Mouse (Mus musculus) neural tube, embryonic 12.5 days (tissue): Measurements from ENCODE around the gene Tgif2. TPM values are rescaled to one million over a fixed set of nuclear protein-coding genes. Genes with fewer than 3 reads are reported as not detected.
"Not testable (repeated sequence)": the region's sequence is repeated elsewhere in the genome, so short reads cannot be mapped to it uniquely, and the experiment has no call there.

Source experiments
- ATAC-seq: fragments of 200-750 bp; cut with Nextera tagmentation; 2 replicates; pipeline ENCODE4 v1.8.0; 2017; ENCODE audit warnings: low read depth, mild to moderate bottlenecking, moderate TSS enrichment, moderate library complexity; ENCODE audit not compliant: low FRiP score
- H3K27ac ChIP-seq: fragments of 300-500 bp; sonication (generic); 2 replicates; pipeline ENCODE4 v1.5.1; 2016
- H3K27me3 ChIP-seq: fragments of 300-500 bp; sonication (generic); replicated peaks from 2 replicates; pipeline ENCODE4 v1.6.1; 2016; ENCODE audit warnings: mild to moderate bottlenecking
- H3K36me3 ChIP-seq: fragments of 300-500 bp; sonication (generic); 2 replicates; pipeline ENCODE4 v1.6.1; 2016; ENCODE audit warnings: mild to moderate bottlenecking
- H3K4me1 ChIP-seq: fragments of 300-500 bp; sonication (generic); 2 replicates; pipeline ENCODE4 v1.6.1; 2016
- H3K4me2 ChIP-seq: fragments of 300-500 bp; sonication (generic); replicated peaks from 2 replicates; pipeline ENCODE4 v1.6.1; 2016; ENCODE audit warnings: mild to moderate bottlenecking
- H3K4me3 ChIP-seq: fragments of 300-500 bp; sonication (generic); 2 replicates; pipeline ENCODE4 v1.5.1; 2016
- H3K9ac ChIP-seq: fragments of 300-500 bp; sonication (generic); 2 replicates; pipeline ENCODE4 v1.6.1; 2016; ENCODE audit warnings: mild to moderate bottlenecking
- H3K9me3 ChIP-seq: fragments of 300-500 bp; sonication (generic); 2 replicates; pipeline ENCODE4 v1.6.1; 2016; ENCODE audit warnings: mild to moderate bottlenecking
- WGBS: fragments of 180-500 bp; shearing (Covaris S2); methylation state at CpG from one replicate; pipeline ENCODE4 v1.1.7; 2016; 5-methylcytosine and 5-hydroxymethylcytosine counted together
- polyA plus RNA-seq: library from polyadenylated mRNA; unstranded; fragments of >200 nt; fragmentation: Nextera tagmentation; extraction: Ambion mirVana; gene quantifications from 2 replicates; pipeline ENCODE4 v1.2.1, GENCODE M21; 2016

Tgif2 gene
- polyA plus RNA-seq, 1 experiment from 2014 or later: 61.7 TPM

GRCm38 (mm10) chr2:156901344-156901743 lies 61.5 kb downstream of the Tgif2 start:
- Histone ChIP-seq H3K27ac (no peak overlapping the region), H3K9ac (no peak overlapping the region), H3K4me1 (no peaks in the 10 kb centered on the region), H3K4me2 (no peak overlapping the region), H3K9me3 (no peaks in the 10 kb centered on the region), H3K36me3 (no peaks in the 10 kb centered on the region), H3K27me3 (no peaks in the 10 kb centered on the region), H3K4me3 (no peak overlapping the region)
- 56% methylated on average over 2 of the region's 2 CpGs for WGBS
- ATAC-seq: no peak

- Histone ChIP-seq H3K9ac (no peak overlapping the region), H3K36me3 (no peaks in the 10 kb centered on the region), H3K4me2 (no peak overlapping the region), H3K27me3 (no peaks in the 10 kb centered on the region), H3K4me3 (no peak overlapping the region), H3K9me3 (no peaks in the 10 kb centered on the region), H3K27ac (no peak overlapping the region), H3K4me1 (no peaks in the 10 kb centered on the region)
- ATAC-seq: no peak
- WGBS: 82% methylated on average over 6 of the region's 6 CpGs
Measured at GRCm38 (mm10) chr2:156901883-156902282, 62.1 kb downstream of the Tgif2 start.

GRCm38 (mm10) chr2:156902411-156902810 lies 62.6 kb downstream of the Tgif2 start:
- H3K36me3 ChIP-seq, H3K4me1 ChIP-seq, H3K27ac ChIP-seq, H3K27me3 ChIP-seq, H3K9me3 ChIP-seq, H3K4me2 ChIP-seq, H3K4me3 ChIP-seq, H3K9ac ChIP-seq, ATAC-seq: not testable (repeated sequence)
- WGBS: 87% methylated on average over 4 of the region's 4 CpGs

- H3K4me1 ChIP-seq: no peaks in the 10 kb centered on the region
- no peak overlapping the region for H3K4me3 ChIP-seq
- no peaks in the 10 kb centered on the region for H3K36me3 ChIP-seq
- H3K4me2 ChIP-seq: no peak overlapping the region
- H3K9me3 ChIP-seq: no peaks in the 10 kb centered on the region
- no peak overlapping the region for H3K9ac ChIP-seq
- no peak for ATAC-seq
- H3K27ac ChIP-seq: no peak overlapping the region
- WGBS: 31% methylated on average over 2 of the region's 2 CpGs
- no peaks in the 10 kb centered on the region for H3K27me3 ChIP-seq
Measured at GRCm38 (mm10) chr2:156903367-156903766, 63.6 kb downstream of the Tgif2 start.

Other genes starting within 250 kb of the Tgif2 start
- gene Dlgap4, start 226.3 kb upstream of the Tgif2 start, polyA plus RNA-seq: 197 and 198 TPM in 2 replicates
- 71.8 and 73.4 TPM in 2 replicates for gene Myl9, start 64.6 kb upstream of the Tgif2 start, polyA plus RNA-seq
- 10.7 and 10.9 TPM in 2 replicates for gene 4930518I15Rik, start 17.9 kb downstream of the Tgif2 start, polyA plus RNA-seq
- gene Rab5if, start 23.1 kb downstream of the Tgif2 start, polyA plus RNA-seq: 169 and 179 TPM in 2 replicates
- 0.35 and 0.50 TPM in 2 replicates for gene Sla2, start 47.2 kb downstream of the Tgif2 start, polyA plus RNA-seq
- gene Ndrg3, start 152.0 kb downstream of the Tgif2 start, polyA plus RNA-seq: 61.8 and 63.4 TPM in 2 replicates
- 29.1 and 30.3 TPM in 2 replicates for gene Dsn1, start 167.1 kb downstream of the Tgif2 start, polyA plus RNA-seq
- 6.1 TPM in 2 replicates for gene Soga1, start 239.2 kb downstream of the Tgif2 start, polyA plus RNA-seq
- gene Tldc2, start 247.0 kb downstream of the Tgif2 start, polyA plus RNA-seq: not detected in 2 replicates